Mouse (Mus musculus) erythroblast, adult 5-6 weeks (primary cell): Measurements from ENCODE around the gene Defb19. TPM values are rescaled to one million over a fixed set of nuclear protein-coding genes. Genes with fewer than 3 reads are reported as not detected.

ENCODE experiments used
- total RNA-seq, 2 experiments: library from RNA; stranded (forward) in 1 of 2; stranded (reverse) in 1 of 2; fragments of 150-400 nt in 1 of 2; fragments of 200-764, 138-1000 nt in 1 of 2; gene quantifications; 2 replicates each; pipeline versions ENCODE4 v1.2.3 to v1.2.4; 2015 to 2017; ENCODE audit warnings: low replicate concordance in 2 of 2

Defb19 gene
- total RNA-seq, 2 experiments from 2014 or later = not detected

Other genes starting within 250 kb of the Defb19 start
- gene Rbck1, start 247.7 kb downstream of the Defb19 start, total RNA-seq (2015; ENCODE audit: low replicate concordance) = 28.2 TPM in 2 replicates
- 16.6 and 25.1 TPM in 2 replicates for gene Rbck1, start 247.7 kb downstream of the Defb19 start, total RNA-seq (2017; ENCODE audit: low replicate concordance)
- 1.0 TPM in 1 of 2 replicates, not detected in the other for gene Trib3, start 236.3 kb downstream of the Defb19 start, total RNA-seq (2015; ENCODE audit: low replicate concordance)
- gene Trib3, start 236.3 kb downstream of the Defb19 start, total RNA-seq (2017; ENCODE audit: low replicate concordance) = 0.26 and 0.98 TPM in 2 replicates
- not detected in 2 replicates for gene Nrsn2, start 203.7 kb downstream of the Defb19 start, total RNA-seq (2015; ENCODE audit: low replicate concordance)
- not detected in 2 replicates for gene Nrsn2, start 203.7 kb downstream of the Defb19 start, total RNA-seq (2017; ENCODE audit: low replicate concordance)
- 2.3 and 2.5 TPM in 2 replicates for gene Sox12, start 182.2 kb downstream of the Defb19 start, total RNA-seq (2015; ENCODE audit: low replicate concordance)
- 0.42 and 1.2 TPM in 2 replicates for gene Sox12, start 182.2 kb downstream of the Defb19 start, total RNA-seq (2017; ENCODE audit: low replicate concordance)
- 0.58 and 2.3 TPM in 2 replicates for gene Zcchc3, start 165.3 kb downstream of the Defb19 start, total RNA-seq (2015; ENCODE audit: low replicate concordance)
- 0.84 and 1.2 TPM in 2 replicates for gene Zcchc3, start 165.3 kb downstream of the Defb19 start, total RNA-seq (2017; ENCODE audit: low replicate concordance)
- gene 6820408C15Rik, start 164.7 kb downstream of the Defb19 start, total RNA-seq (2015; ENCODE audit: low replicate concordance) = not detected in 2 replicates
- not detected in 2 replicates for gene 6820408C15Rik, start 164.7 kb downstream of the Defb19 start, total RNA-seq (2017; ENCODE audit: low replicate concordance)
- gene Defb23, start 115.7 kb downstream of the Defb19 start, total RNA-seq (2015; ENCODE audit: low replicate concordance) = not detected in 2 replicates
- not detected in 2 replicates for gene Defb23, start 115.7 kb downstream of the Defb19 start, total RNA-seq (2017; ENCODE audit: low replicate concordance)
- not detected in 2 replicates for gene Defb20, start 103.2 kb downstream of the Defb19 start, total RNA-seq (2015; ENCODE audit: low replicate concordance)
- gene Defb20, start 103.2 kb downstream of the Defb19 start, total RNA-seq (2017; ENCODE audit: low replicate concordance) = not detected in 2 replicates
- not detected in 2 replicates for gene Defb22, start 90.2 kb downstream of the Defb19 start, total RNA-seq (2015; ENCODE audit: low replicate concordance)
- not detected in 2 replicates for gene Defb22, start 90.2 kb downstream of the Defb19 start, total RNA-seq (2017; ENCODE audit: low replicate concordance)
- not detected in 2 replicates for gene Defb26, start 68.6 kb downstream of the Defb19 start, total RNA-seq (2015; ENCODE audit: low replicate concordance)
- gene Defb26, start 68.6 kb downstream of the Defb19 start, total RNA-seq (2017; ENCODE audit: low replicate concordance) = not detected in 2 replicates
- gene Defb28, start 62.1 kb downstream of the Defb19 start, total RNA-seq (2015; ENCODE audit: low replicate concordance) = not detected in 2 replicates
- not detected in 2 replicates for gene Defb28, start 62.1 kb downstream of the Defb19 start, total RNA-seq (2017; ENCODE audit: low replicate concordance)
- not detected in 2 replicates for gene Defb29, start 40.2 kb downstream of the Defb19 start, total RNA-seq (2015; ENCODE audit: low replicate concordance)
- not detected in 2 replicates for gene Defb29, start 40.2 kb downstream of the Defb19 start, total RNA-seq (2017; ENCODE audit: low replicate concordance)
- not detected in 2 replicates for gene Gm17416, start 11.0 kb downstream of the Defb19 start, total RNA-seq (2015; ENCODE audit: low replicate concordance)
- not detected in 2 replicates for gene Gm17416, start 11.0 kb downstream of the Defb19 start, total RNA-seq (2017; ENCODE audit: low replicate concordance)
- not detected in 2 replicates for gene Defb21, start 7.6 kb downstream of the Defb19 start, total RNA-seq (2015; ENCODE audit: low replicate concordance)
- gene Defb21, start 7.6 kb downstream of the Defb19 start, total RNA-seq (2017; ENCODE audit: low replicate concordance) = not detected in 2 replicates
- gene Defb45, start 19.1 kb upstream of the Defb19 start, total RNA-seq (2015; ENCODE audit: low replicate concordance) = not detected in 2 replicates
- gene Defb45, start 19.1 kb upstream of the Defb19 start, total RNA-seq (2017; ENCODE audit: low replicate concordance) = not detected in 2 replicates
- not detected in 2 replicates for gene Defb36, start 24.0 kb upstream of the Defb19 start, total RNA-seq (2015; ENCODE audit: low replicate concordance)
- not detected in 2 replicates for gene Defb36, start 24.0 kb upstream of the Defb19 start, total RNA-seq (2017; ENCODE audit: low replicate concordance)
- not detected in 2 replicates for gene Defb25, start 42.7 kb upstream of the Defb19 start, total RNA-seq (2015; ENCODE audit: low replicate concordance)
- not detected in 2 replicates for gene Defb25, start 42.7 kb upstream of the Defb19 start, total RNA-seq (2017; ENCODE audit: low replicate concordance)
- gene Rem1, start 46.6 kb upstream of the Defb19 start, total RNA-seq (2015; ENCODE audit: low replicate concordance) = 0.77 TPM in 1 of 2 replicates, not detected in the other
- gene Rem1, start 46.6 kb upstream of the Defb19 start, total RNA-seq (2017; ENCODE audit: low replicate concordance) = 0.60 TPM in 1 of 2 replicates, not detected in the other
- gene H13, start 89.1 kb upstream of the Defb19 start, total RNA-seq (2015; ENCODE audit: low replicate concordance) = 32.9 and 37.4 TPM in 2 replicates
- gene H13, start 89.1 kb upstream of the Defb19 start, total RNA-seq (2017; ENCODE audit: low replicate concordance) = 13.8 and 20.8 TPM in 2 replicates
- 2.3 TPM in 1 of 2 replicates, not detected in the other for gene Mcts2, start 106.7 kb upstream of the Defb19 start, total RNA-seq (2015; ENCODE audit: low replicate concordance)
- gene Mcts2, start 106.7 kb upstream of the Defb19 start, total RNA-seq (2017; ENCODE audit: low replicate concordance) = 1.4 and 3.2 TPM in 2 replicates
- 3.6 TPM in 1 of 2 replicates, not detected in the other for gene Id1, start 155.9 kb upstream of the Defb19 start, total RNA-seq (2015; ENCODE audit: low replicate concordance)
- gene Id1, start 155.9 kb upstream of the Defb19 start, total RNA-seq (2017; ENCODE audit: low replicate concordance) = 3.7 and 4.5 TPM in 2 replicates
- gene Cox4i2, start 173.9 kb upstream of the Defb19 start, total RNA-seq (2015; ENCODE audit: low replicate concordance) = not detected in 2 replicates
- not detected in 2 replicates for gene Cox4i2, start 173.9 kb upstream of the Defb19 start, total RNA-seq (2017; ENCODE audit: low replicate concordance)